Mouse (Mus musculus) embryo, embryonic 11.5 days (tissue): ENCODE results near the gene Ptges.

Source experiments
- DNase-seq: peaks from one replicate; pipeline ENCODE4 v3.0.0-alpha.2; 2012; ENCODE audit warnings: low read depth, low spot score

Ptges gene

DNA sequence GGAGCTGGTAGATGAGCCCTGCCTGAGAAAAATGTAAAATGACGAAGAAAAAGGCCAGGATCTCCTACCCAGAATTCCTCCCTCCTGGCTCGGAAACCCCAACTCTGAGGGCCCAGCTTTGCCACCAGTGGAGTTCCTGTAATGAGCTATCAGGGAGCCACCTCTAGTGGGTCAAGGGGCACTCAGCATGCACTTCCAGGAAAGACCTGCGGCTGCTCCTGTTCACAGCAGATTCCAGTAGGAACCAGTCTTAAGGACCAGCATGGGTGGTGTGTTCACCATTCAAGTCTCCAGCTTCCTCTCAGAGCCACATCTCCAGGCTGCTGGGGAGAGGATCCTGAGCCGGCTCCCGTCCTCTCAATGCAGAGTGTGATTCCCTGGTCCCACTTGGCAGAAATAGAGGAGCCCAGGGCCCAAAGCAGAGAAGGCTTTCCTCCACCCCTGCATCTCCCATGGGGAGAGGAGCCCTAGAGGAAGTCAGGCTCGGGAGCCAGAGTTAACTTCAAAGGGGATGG is 28.0 kb downstream of the Ptges start:
- no peak for DNase-seq

DNA sequence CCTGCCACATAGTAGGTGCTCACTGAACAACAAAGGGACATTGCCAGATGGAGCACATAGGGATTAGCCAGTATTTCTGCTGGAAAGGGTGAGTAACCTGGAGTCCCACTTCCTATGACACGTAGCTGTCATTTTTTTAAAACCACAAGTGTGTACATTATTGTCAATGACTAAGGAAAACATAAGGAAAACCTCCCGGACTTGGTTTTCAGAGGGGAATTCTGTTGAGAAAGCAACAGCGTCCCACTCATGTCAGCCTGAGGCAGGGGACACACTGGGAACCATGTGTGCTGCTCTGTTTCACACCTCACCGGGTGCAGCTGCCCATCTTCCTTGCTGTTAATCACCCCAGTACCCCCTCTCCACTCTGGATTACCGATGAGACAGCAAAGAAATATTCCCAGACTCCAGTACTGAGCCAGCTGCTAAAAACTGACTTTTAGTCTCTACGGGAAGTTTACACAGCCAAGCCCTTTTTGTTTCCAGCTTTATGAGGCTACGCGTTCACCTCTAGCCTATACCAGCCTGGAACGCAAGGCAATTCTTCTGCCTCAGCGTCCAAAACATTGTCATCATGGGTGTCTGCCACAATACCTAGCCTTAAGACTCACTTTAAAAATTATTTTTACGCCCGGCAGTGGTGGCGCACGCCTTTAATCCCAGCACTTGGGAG is 30.1 kb downstream of the Ptges start:
- DNase-seq = no peak

GRCm38 (mm10) chr2:30897291-30897690 is 32.4 kb downstream of the Ptges start:
- no peak for DNase-seq

- no peak for DNase-seq
These were observed 35.7 kb downstream of the Ptges start for GRCm38 (mm10) chr2:30893946-30894345.

DNA sequence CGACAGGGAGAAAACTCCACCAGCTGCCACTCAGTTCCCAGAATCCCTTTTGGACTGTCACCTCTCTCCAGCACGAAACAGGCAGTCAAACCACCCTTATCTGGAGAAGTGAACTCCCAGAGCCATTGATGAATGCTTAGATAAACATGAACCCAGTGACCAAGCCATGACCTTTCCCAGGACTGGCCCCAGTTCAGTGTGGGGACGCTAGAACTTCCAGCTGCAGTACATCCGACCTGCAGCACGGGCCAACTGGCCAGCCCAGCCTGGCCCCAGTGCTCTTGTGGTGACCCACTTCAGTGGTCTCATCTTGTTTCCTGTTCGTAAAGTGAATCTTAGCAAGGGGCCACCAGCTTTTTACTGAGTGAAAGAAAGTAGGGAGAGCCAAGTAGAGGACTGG is 36.3 kb downstream of the Ptges start:
- DNase-seq = no peak

DNA sequence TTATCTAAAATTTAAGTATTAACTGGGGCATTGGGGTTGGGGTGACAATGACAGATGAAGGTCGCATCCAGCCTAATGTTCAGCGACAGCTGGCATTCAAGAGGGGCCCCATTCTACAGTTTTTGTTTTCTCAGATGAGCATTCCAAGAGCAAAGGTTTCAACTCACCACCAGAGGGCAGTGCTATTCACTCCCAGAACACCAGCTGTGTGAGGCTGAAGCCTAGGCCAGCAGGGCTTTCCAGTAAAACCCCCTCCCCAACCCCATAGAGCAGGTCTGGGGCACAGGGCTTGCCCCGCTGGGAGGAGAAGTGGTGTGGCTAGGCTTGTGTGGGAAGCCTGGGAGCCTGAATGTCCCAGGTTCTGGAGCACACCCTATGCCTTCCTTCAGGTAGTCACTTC is 38.7 kb downstream of the Ptges start:
- no peak for DNase-seq

- DNase-seq = no peak
These were observed 44.1 kb downstream of the Ptges start for GRCm38 (mm10) chr2:30885453-30886163.

GRCm38 (mm10) chr2:30884852-30885373 is 44.8 kb downstream of the Ptges start:
- no peak for DNase-seq

- DNase-seq = no peak
These were observed 48.4 kb downstream of the Ptges start for GRCm38 (mm10) chr2:30881215-30881614.

GRCm38 (mm10) chr2:30879481-30879880 is 50.2 kb downstream of the Ptges start:
- DNase-seq = no peak

DNA sequence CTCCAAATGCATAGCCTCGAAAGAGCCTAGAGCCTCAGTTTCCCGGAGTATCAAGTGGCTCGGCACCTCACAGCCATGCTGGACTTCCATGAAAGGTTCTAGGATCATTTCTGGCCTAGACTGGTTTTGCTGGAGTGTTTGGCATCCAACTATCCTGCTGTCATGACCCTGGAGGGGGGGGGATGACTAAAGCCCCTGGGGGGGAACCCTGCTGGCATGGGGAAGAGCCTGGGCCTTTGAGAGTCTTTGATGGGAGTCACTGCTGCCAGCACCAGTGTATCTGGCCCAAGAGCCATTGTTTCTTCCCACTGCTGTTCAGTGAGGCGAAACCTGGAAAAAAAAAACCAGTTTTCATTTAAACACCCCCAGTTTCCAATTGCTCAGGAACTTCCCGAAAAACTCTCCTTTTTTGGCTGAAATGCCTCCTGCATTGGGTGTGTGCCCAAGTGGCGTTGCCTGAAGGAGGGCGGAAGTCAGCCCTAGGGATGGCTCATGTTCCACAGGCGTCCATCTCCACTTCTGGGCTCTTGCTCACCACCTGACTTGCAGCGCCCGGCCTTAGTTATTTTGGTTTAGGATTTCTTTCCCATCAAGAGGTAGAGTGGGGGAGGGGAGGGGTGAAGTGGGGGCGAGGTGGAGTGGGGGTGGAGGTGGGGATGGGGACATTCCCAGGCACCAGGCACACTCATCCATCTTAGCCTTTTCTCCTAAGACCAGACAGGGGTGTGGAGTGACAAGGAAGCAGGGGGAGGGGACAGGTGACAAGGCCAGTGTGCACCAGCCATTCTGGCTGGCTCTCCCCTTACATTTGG is 53.8 kb downstream of the Ptges start:
- no peak for DNase-seq

- DNase-seq = no peak
These were observed 54.6 kb downstream of the Ptges start for GRCm38 (mm10) chr2:30875096-30875495.

GRCm38 (mm10) chr2:30874445-30874844 is 55.2 kb downstream of the Ptges start:
- no peak for DNase-seq

DNA sequence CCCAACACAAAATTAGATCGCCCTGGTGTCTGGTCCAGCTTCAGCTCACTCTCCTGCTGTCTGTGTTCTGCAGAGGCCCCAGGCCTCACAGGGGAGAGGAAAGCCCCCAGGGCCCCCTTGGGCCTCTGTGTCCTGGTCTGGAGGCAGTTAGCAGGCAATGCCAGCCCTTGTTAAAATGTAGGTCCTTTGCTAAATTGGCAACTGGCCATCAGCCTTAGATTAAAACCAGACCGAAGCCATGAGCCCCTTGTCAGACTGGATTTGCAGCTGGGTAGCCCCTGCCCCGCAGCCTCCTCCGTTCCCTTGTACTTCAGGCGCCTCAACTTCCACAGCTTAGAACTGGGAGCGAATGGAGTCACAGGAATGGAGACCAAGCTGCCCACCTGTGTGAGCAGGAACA is 57.0 kb downstream of the Ptges start:
- no peak for DNase-seq

DNA sequence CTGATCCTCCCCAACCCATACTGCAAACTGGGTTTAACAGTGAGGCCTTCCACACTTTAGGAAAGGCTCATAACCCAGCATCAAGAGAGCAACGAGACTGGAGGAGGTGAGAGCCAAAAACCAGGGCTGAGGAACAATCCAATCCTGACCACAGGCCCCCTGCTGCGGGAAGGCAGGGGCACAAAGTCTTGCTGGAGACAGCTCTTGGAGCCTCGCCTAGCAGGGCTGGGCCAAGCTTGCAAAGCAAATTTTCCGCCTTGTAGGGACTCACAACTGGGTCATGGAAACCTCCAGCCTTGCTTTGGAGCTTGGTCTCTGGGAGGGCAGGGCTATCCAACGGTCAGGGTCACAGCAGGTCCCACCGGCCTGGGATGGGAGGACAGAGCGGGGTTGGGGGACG is 58.8 kb downstream of the Ptges start:
- DNase-seq = no peak

DNA sequence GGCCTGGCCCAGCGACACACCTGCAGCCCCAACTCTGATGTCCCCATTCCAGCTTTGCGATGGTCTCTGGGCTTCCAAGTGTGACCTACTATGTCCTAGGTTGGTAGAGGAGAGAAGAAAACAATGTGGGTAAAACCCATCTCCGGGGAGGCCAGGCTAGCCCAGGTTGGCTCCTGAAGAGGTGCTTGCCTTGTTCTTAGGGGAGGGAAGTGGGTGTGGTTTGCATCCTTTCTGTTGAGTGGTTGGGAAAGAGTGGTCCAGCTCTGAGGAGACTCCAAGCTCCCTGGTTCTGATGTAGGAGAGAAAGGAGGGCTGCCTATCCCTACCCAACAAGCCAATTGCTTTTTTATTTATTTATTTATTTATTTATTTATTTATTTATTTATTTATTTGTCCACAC is 64.2 kb downstream of the Ptges start:
- DNase-seq = no peak

- DNase-seq = no peak
These were observed 64.7 kb downstream of the Ptges start for GRCm38 (mm10) chr2:30864968-30865381.

DNA sequence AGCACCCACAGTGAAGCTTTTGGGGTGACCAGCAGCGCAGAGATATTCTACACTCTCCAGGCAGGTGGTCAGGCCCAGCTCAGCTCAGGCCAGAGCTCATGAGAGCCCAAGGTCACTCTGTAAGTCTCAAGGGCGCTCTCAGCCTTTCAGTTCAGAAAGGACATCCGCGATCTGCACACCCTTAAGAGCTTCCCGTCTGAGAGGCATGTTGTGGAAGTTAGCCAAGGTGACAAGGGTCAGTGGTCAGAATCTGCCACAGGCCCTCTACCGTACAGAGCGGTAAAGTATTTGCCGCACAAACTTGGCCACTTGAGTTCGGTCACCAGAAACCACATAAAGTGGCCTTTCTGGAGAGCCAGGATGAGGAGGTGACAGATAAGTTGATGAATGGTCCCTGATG is 66.1 kb downstream of the Ptges start:
- DNase-seq = no peak

- DNase-seq = no peak
These were observed 67.6 kb downstream of the Ptges start for GRCm38 (mm10) chr2:30862081-30862480.

DNA sequence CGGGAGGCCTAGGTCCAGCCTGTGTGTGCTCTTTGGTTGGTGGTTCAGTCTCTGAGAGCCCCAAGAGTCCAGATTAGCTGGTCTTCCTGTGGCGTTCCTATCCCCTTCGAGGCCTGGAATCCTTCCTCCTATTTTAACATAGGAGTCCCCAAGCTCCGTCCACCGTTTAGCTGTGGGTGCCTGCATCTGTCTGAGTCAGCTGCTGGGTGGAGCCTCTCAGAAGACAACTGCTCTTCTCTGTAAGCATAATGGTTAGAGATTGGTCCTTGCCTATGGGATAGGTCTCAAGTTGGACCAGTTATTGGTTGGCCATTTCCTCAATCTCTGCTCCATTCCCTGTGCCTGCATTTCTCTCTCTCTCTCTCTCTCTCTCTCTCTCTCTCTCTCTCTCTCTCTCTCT is 69.9 kb downstream of the Ptges start:
- no peak for DNase-seq

- DNase-seq = no peak
These were observed 72.6 kb downstream of the Ptges start for GRCm38 (mm10) chr2:30857076-30857475.

- DNase-seq = no peak
These were observed 76.8 kb downstream of the Ptges start for GRCm38 (mm10) chr2:30852771-30853313.
